Mouse (Mus musculus) liver, embryonic 16.5 days (tissue): ENCODE results near the gene Piga. TPM values are rescaled to one million over a fixed set of nuclear protein-coding genes. Genes with fewer than 3 reads are reported as not detected.

Source experiments
- ATAC-seq: fragments of 200-750 bp; cut with Nextera tagmentation; 2 replicates; pipeline ENCODE4 v1.8.0; 2017; ENCODE audit warnings: low read depth, mild to moderate bottlenecking, moderate number of reproducible peaks, moderate library complexity
- H3K27ac ChIP-seq: fragments of 300-500 bp; sonication (generic); 2 replicates; pipeline ENCODE4 v1.5.1; 2014; ENCODE audit warnings: mild to moderate bottlenecking, low read length
- H3K27me3 ChIP-seq: fragments of 300-500 bp; sonication (generic); 2 replicates; pipeline ENCODE4 v1.6.1; 2014; ENCODE audit warnings: low read depth, low read length, mixed read lengths; ENCODE audit not compliant: control insufficient read depth, insufficient read depth
- H3K36me3 ChIP-seq: fragments of 300-500 bp; sonication (generic); 2 replicates; pipeline ENCODE4 v1.6.1; 2014; ENCODE audit warnings: mild to moderate bottlenecking; ENCODE audit not compliant: control insufficient read depth, insufficient read depth
- H3K4me1 ChIP-seq: fragments of 300-500 bp; sonication (generic); 2 replicates; pipeline ENCODE4 v1.6.1; 2014; ENCODE audit warnings: low read depth, low read length, mixed read lengths; ENCODE audit not compliant: control insufficient read depth
- H3K4me2 ChIP-seq: fragments of 300-500 bp; sonication (generic); 2 replicates; pipeline ENCODE4 v1.6.1; 2014; ENCODE audit warnings: low read depth, low read length, mixed read lengths
- H3K4me3 ChIP-seq: fragments of 300-500 bp; sonication (generic); 2 replicates; pipeline ENCODE4 v1.5.1; 2014; ENCODE audit warnings: low read depth, mild to moderate bottlenecking, low read length
- H3K9ac ChIP-seq: fragments of 300-500 bp; sonication (generic); 2 replicates; pipeline ENCODE4 v1.6.1; 2014; ENCODE audit warnings: low read depth, low read length
- H3K9me3 ChIP-seq: fragments of 300-500 bp; sonication (generic); replicated peaks from 2 replicates; pipeline ENCODE4 v1.6.1; 2016; ENCODE audit warnings: low read length; ENCODE audit not compliant: control insufficient read depth
- WGBS: fragments of 180-500 bp; shearing (Covaris S2); extraction: QIAGEN DNeasy Blood & Tissue Kit; methylation state at CpG from one replicate; pipeline ENCODE4 v1.1.7; 2014; ENCODE audit not compliant: insufficient replicate concordance; 5-methylcytosine and 5-hydroxymethylcytosine counted together
- polyA plus RNA-seq: library from polyadenylated mRNA; unstranded; fragments of >200 nt; fragmentation: Nextera tagmentation; extraction: Ambion mirVana; gene quantifications from 2 replicates; pipeline ENCODE4 v1.2.1, GENCODE M21; 2015

Gene Piga
- polyA plus RNA-seq, 1 experiment from 2014 or later: 10.5 TPM

DNA sequence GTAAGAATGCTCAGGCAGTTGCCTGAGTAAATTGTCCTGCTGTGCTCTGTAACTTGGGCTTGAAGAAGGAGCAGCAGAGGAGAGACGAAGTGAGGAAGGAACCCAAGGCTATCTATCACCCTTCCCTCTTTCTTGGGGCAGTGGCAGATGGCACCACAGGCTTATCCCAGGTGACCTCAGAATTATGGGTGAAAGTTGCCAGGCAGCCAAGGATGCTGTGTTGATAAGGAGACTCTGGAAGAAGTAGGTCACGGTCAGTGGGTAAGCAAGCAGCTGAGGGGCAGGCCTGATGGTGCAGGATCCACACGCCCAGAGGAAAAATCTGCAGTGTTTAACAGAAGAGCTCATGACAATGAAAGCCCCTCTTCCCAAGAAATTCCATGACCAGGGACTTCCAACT is 21.7 kb downstream of the Piga start:
- Histone ChIP-seq H3K4me2 (no peak overlapping the region), H3K4me3 (no peak overlapping the region), H3K27ac (no peak overlapping the region), H3K9ac (no peak overlapping the region), H3K9me3 (0 out of 2 replicates have a peak, but pooled peaks cover 2% of the 10 kb centered on the region), H3K27me3 (no peaks in the 10 kb centered on the region), H3K36me3 (no peaks in the 10 kb centered on the region), H3K4me1 (no peaks in the 10 kb centered on the region)
- ATAC-seq: no peak
- WGBS: 58% methylated on average over 3 of the region's 3 CpGs

DNA sequence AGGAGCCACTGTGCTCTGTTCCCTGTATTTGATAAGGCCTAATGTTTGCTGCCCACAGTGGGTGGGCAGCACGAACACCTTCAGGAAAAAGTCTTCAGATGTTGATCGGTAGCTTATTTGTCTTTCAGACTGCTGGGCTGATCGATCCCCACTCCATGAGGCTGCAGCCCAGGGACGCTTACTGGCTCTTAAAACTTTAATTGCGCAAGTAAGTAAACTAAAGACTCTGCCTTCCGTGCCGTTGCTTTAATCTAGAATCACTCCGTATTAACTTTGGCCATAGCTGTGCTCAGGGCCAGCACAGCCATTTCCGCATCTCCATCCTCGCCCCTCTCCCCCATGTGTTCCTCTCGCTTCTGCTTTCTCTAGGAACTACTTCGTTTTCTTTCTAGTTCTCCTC is 26.0 kb downstream of the Piga start:
- no peak overlapping the region for H3K4me3 ChIP-seq
- no peaks in the 10 kb centered on the region for H3K36me3 ChIP-seq
- 0 out of 2 replicates have a peak, but pooled peaks cover 2% of the 10 kb centered on the region for H3K9me3 ChIP-seq
- no peak overlapping the region for H3K9ac ChIP-seq
- H3K4me2 ChIP-seq: no peak overlapping the region
- WGBS: 80% methylated on average over 12 of the region's 12 CpGs
- no peaks in the 10 kb centered on the region for H3K27me3 ChIP-seq
- peaks cover 8% of the 10 kb centered on the region for H3K4me1 ChIP-seq
- no peak overlapping the region for H3K27ac ChIP-seq
- no peak for ATAC-seq

DNA sequence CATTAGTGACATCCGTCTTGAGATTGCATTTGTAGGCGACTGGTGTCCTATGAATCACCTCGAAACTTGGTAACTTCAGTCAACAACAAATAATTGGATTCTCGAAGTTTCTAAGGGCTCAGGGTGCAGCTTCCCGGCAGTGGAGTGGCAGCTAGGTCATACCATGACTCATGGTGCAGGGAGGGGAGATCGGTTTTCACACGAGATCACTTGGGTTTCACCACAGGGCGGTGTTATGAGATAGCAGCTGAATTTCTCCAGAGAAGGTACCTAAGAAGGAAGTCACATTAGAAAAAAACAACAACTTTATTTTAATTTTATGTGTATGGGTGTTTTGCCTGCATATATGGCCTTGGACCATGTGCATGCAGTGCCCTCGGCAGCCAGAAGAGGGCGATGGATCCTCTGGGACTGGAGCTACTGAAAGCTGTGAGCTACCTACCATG is 26.5 kb downstream of the Piga start:
- no peak for ATAC-seq
- Histone ChIP-seq H3K4me2 (no peak overlapping the region), H3K4me3 (no peak overlapping the region), H3K27me3 (no peaks in the 10 kb centered on the region), H3K9me3 (0 out of 2 replicates have a peak, but pooled peaks cover 2% of the 10 kb centered on the region), H3K9ac (no peak overlapping the region), H3K27ac (no peak overlapping the region), H3K36me3 (no peaks in the 10 kb centered on the region), H3K4me1 (peaks cover 8% of the 10 kb centered on the region)
- 69% methylated on average over 10 of the region's 10 CpGs for WGBS

DNA sequence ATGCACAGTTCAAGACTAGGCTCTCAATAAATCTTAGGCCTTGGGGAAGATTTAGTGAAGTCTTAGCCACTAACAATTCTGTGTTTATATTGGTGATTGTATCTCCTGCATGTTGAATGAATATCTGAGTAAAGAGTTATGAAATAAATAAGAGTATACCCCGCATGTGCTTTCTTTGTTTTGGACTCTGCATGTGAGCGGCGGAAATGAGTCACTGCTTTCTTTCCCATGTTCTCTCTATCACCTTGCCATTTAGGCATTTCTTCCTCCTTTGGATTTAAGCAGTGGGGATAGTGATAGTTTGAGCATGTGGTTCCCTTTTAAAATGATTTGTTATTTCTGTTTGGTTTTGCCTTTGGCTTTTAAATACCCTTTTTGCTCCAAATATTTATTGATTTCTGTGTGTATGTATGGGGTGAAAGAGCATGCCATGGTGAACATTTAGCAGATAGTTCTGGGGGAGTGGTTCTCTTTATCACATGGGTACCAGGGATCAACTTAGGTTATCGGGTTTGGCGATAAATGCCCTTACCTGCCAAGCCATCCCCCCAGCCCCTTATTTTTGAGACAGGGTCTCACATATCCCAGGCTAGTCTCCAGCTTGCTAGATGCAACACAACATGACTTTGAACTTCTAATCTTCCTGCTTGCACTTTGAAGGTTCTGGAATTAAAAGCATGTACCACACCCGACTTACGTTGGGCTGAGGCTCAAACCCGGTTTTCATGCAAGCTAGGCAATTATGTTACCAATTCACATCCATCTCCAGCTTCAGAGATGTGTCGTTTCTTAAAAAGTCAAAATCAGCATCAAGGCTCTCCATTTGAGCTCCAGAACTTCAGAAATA is 27.5 kb downstream of the Piga start:
- Histone ChIP-seq H3K27me3 (no peaks in the 10 kb centered on the region), H3K4me3 (no peak overlapping the region), H3K9me3 (0 out of 2 replicates have a peak, but pooled peaks cover 2% of the 10 kb centered on the region), H3K36me3 (no peaks in the 10 kb centered on the region), H3K9ac (no peak overlapping the region), H3K27ac (peak overlapping the region; percentile 82), H3K4me2 (peak overlapping the region; percentile 36), H3K4me1 (peaks cover 8% of the 10 kb centered on the region)
- WGBS: 47% methylated on average over 9 of the region's 9 CpGs
- peak; percentile 63 for ATAC-seq

DNA sequence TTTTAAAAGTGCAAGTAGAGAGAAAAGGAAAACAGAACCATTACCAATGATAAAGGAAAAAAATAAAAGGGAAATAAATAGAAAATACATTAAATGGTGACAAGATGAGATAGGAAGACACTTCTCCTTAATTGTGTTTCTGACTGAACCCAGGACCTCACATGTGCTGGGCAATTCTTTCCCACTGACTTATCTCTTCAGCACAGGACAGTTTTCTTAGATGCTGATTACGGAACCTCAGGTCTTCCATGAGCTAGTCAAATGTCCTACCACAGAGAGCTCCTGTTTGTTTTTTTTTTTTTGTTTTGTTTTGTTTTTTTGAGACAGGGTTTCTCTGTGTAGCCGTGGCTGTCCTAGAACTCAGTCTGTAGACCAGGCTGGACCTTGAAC is 28.1 kb downstream of the Piga start:
- peak; percentile 90 for ATAC-seq
- Histone ChIP-seq H3K4me2 (peak overlapping the region; percentile 36), H3K27ac (peak overlapping the region; percentile 82), H3K9ac (no peak overlapping the region), H3K9me3 (0 out of 2 replicates have a peak, but pooled peaks cover 2% of the 10 kb centered on the region), H3K27me3 (no peaks in the 10 kb centered on the region), H3K4me3 (no peak overlapping the region), H3K36me3 (no peaks in the 10 kb centered on the region), H3K4me1 (peaks cover 8% of the 10 kb centered on the region)
- 46% methylated on average over 2 of the region's 2 CpGs for WGBS

DNA sequence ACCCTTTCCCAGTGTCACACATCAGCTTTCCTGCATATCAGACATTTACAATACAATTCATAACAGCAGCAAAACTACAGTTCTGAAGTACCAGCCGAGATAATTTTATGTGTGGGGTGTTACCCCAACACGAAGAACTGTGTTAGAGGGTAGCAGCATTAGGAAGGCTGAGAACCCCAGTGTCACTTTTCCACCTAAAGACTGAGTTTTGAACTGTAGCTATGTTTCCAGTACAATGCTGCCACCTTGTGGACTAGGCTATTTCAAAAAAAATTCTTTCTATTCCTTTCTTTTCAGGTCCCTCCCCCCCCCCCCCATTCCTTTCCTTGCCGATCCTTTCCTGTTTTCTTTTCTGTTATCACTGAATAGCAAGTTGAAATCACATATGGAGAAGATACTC is 29.6 kb downstream of the Piga start:
- ATAC-seq: no peak; the same call in 1 of the 2 replicates
- Histone ChIP-seq H3K27ac (no peak overlapping the region), H3K9me3 (0 out of 2 replicates have a peak, but pooled peaks cover 2% of the 10 kb centered on the region), H3K4me1 (peaks cover 8% of the 10 kb centered on the region), H3K27me3 (no peaks in the 10 kb centered on the region), H3K36me3 (no peaks in the 10 kb centered on the region), H3K4me3 (no peak overlapping the region), H3K4me2 (no peak overlapping the region), H3K9ac (no peak overlapping the region)
- 19% methylated on average over 3 of the region's 3 CpGs for WGBS

DNA sequence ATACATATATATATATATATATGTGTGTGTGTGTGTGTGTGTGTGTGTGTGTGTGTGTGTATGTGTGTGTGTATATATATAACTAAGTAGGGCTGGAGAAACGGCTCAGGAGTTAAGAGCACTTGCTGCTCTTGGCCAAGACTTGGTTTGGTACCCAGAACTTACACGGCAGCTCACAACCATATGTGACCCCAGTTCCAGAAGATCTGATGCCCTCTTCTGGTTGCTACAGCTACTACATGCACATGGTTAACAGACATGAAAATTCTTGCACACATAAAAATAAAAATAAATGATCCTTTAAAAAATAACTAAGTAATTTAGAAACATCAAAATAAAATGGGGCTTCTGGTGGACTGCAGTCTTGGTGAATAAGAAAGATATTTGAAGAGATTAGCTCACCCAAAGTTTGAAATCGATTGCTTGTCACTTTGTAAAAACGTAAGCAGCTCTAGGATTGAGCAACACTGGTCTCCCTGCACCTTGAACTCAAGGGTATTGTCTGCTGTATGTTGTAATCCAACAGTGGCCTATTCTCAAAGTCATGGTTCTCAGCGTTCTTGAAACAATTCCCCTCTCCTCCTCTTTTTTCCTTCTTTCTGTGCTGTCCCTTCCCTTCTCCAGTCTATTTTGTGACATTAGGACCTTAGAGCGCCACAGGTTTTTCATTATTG is 39.8 kb downstream of the Piga start:
- peak; percentile 60; the same call in 1 of the 2 replicates for ATAC-seq
- Histone ChIP-seq H3K27me3 (no peaks in the 10 kb centered on the region), H3K9me3 (no peaks in the 10 kb centered on the region), H3K27ac (no peak overlapping the region), H3K9ac (no peak overlapping the region), H3K4me1 (no peaks in the 10 kb centered on the region), H3K4me2 (no peak overlapping the region), H3K36me3 (no peaks in the 10 kb centered on the region), H3K4me3 (no peak overlapping the region)
- WGBS: 45% methylated on average over 6 of the region's 6 CpGs
